Mouse (Mus musculus) embryonic fibroblast, embryonic 13.5 days (primary cell): ENCODE measurements at regions not wholly inside any gene's neighbourhood (a gene's known extent, or its start where the extent isn't known, plus 50 kb on each side); places are given as distances from the start of the nearest gene placed in this dataset.

Experiments
- H3K27ac ChIP-seq: 2 replicates; pipeline ENCODE4 v1.5.1; 2012; ENCODE audit warnings: low read length, control low read depth, inconsistent platforms; ENCODE audit not compliant: insufficient read depth
- H3K4me1 ChIP-seq: 2 replicates; pipeline ENCODE4 v1.6.1; 2011; ENCODE audit warnings: low read length; ENCODE audit not compliant: control insufficient read depth, insufficient read depth
- H3K4me3 ChIP-seq: 2 replicates; pipeline ENCODE4 v1.5.1; 2011; ENCODE audit warnings: mild to moderate bottlenecking, control low read depth, low read length; ENCODE audit not compliant: insufficient read depth
- CTCF ChIP-seq: IDR thresholded peaks from 2 replicates; pipeline ENCODE4 v1.5.1; 2011; ENCODE audit warnings: mild to moderate bottlenecking, control low read depth, low read length, moderate library complexity, borderline replicate concordance; ENCODE audit not compliant: insufficient read depth
- POLR2A ChIP-seq: IDR thresholded peaks from 2 replicates; pipeline ENCODE4 v1.6.1; 2011; ENCODE audit warnings: low read depth, mild to moderate bottlenecking, control low read depth, low read length, moderate library complexity

GRCm38 (mm10) chrX:11839665-11840245 is 320.4 kb downstream of the Bcor start:
- Histone ChIP-seq H3K4me3 (no peak overlapping the region), H3K27ac (0 out of 2 replicates have a peak overlapping the region, but pooled peaks have one; percentile 36), H3K4me1 (peaks cover 11% of the 10 kb centered on the region)
- TF ChIP-seq POLR2A (no peak), CTCF (no peak)

GRCm38 (mm10) chrX:11840319-11841035 is 319.7 kb downstream of the Bcor start:
- no peak for TF ChIP-seq POLR2A
- no peak for TF ChIP-seq CTCF
- no peak overlapping the region for H3K27ac ChIP-seq
- peaks cover 11% of the 10 kb centered on the region for H3K4me1 ChIP-seq
- no peak overlapping the region for H3K4me3 ChIP-seq

- TF ChIP-seq CTCF (no peak), POLR2A (no peak)
- no peak overlapping the region for H3K27ac ChIP-seq
- no peaks in the 10 kb centered on the region for H3K4me1 ChIP-seq
- no peak overlapping the region for H3K4me3 ChIP-seq
These were observed 314.6 kb downstream of the Bcor start for GRCm38 (mm10) chrX:11845566-11845965.

DNA sequence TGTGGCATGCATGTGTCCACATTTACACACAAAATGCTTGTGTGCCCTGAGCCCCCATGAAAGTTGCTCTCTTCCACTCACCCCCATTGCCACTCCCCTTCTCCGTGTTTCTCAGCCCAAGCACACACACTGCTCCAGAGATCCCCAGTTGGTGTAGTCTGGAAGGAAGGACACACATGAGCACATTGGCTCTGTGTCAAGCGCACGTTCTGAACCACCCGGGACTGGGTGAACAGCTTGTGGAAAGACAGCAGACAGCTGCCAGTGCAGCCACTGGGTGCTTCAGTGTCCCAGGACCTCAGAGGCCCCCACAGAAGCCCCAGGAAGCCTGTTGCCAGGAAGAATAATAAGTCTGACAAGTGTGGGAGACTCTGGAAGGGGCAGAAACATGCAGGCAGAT is 304.2 kb downstream of the Bcor start:
- Histone ChIP-seq H3K4me1 (no peaks in the 10 kb centered on the region), H3K27ac (no peak overlapping the region), H3K4me3 (no peak overlapping the region)
- TF ChIP-seq CTCF (no peak), POLR2A (no peak)

DNA sequence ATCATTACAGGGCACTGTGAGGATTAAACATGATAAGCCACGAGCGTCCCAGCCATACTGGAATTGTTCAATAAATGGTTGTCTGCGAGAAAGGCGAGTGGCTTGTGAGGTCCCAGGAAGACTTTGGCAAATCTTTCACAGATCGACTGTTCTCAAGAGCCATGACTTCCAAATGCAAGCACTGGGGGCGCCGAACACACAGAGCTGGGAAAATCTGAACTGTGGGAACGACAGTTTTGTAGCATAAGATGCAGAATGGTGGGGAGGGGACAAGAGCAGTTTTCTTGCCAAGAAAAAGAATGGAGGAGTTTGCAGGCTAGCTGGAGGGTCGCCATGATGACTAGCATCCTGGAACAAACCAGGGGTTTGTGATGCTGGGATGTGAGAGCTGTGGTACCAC is 300.8 kb downstream of the Bcor start:
- TF ChIP-seq CTCF (no peak), POLR2A (no peak)
- Histone ChIP-seq H3K4me3 (no peak overlapping the region), H3K27ac (no peak overlapping the region), H3K4me1 (no peaks in the 10 kb centered on the region)

GRCm38 (mm10) chrX:11861119-11861708 is 298.9 kb downstream of the Bcor start:
- H3K4me1 ChIP-seq = no peaks in the 10 kb centered on the region
- H3K27ac ChIP-seq = no peak overlapping the region
- no peak overlapping the region for H3K4me3 ChIP-seq
- TF ChIP-seq POLR2A (no peak), CTCF (no peak)

DNA sequence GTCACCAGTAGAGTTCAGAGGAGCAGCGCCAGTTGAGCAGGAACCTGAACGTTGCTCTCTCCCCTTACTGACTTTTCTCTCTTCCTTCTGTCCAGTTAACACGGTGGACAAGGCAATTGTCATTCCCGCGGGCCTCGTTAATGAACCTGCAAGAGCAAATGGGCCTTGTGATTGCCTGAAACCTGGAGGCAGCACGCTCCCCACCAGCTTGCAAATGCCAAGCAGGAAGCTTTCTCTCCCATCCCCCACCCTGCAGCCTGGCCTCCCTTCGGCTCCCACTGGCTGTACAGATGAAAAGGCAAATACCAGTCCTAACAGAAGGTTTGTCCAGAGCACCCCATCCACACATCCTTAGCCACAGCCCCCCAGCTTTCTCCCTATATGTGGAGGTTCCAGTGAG is 298.3 kb downstream of the Bcor start:
- no peaks in the 10 kb centered on the region for H3K4me1 ChIP-seq
- TF ChIP-seq CTCF (no peak), POLR2A (no peak)
- H3K27ac ChIP-seq = no peak overlapping the region
- no peak overlapping the region for H3K4me3 ChIP-seq

DNA sequence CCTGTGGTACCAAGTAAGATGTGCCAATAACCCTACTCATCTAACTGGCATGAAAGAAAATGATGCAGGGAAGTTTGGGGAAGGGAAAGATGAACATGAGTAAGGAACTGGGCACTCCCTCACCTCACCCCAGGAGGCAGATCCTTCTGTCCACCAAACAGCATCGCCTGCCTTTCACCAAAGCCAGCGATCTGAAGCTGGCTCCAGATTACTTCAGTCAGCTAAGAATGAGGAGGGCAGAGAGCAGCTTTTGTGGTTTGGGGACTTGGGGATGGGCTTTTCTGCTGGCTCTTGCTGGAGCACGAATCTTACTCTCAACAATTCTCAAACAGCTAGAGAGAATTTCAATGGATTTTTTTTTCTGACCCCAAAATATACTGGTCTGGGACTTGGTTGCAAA is 297.0 kb downstream of the Bcor start:
- TF ChIP-seq POLR2A = no peak
- Histone ChIP-seq H3K27ac (no peak overlapping the region), H3K4me3 (no peak overlapping the region), H3K4me1 (no peaks in the 10 kb centered on the region)

GRCm38 (mm10) chrX:11873913-11874312 is 286.2 kb downstream of the Bcor start:
- Histone ChIP-seq H3K4me1 (no peaks in the 10 kb centered on the region), H3K27ac (no peak overlapping the region), H3K4me3 (no peak overlapping the region)
- TF ChIP-seq POLR2A (no peak), CTCF (no peak)

GRCm38 (mm10) chrX:11876636-11877035 is 283.5 kb downstream of the Bcor start:
- Histone ChIP-seq H3K4me3 (no peak overlapping the region), H3K4me1 (peaks cover 5% of the 10 kb centered on the region), H3K27ac (no peak overlapping the region)
- no peak for TF ChIP-seq CTCF
- TF ChIP-seq POLR2A = no peak

- Histone ChIP-seq H3K4me3 (no peak overlapping the region), H3K27ac (no peak overlapping the region), H3K4me1 (peaks cover 5% of the 10 kb centered on the region)
- no peak for TF ChIP-seq CTCF
- TF ChIP-seq POLR2A = no peak
These were observed 282.1 kb downstream of the Bcor start for GRCm38 (mm10) chrX:11878028-11878427.
